Mouse (Mus musculus) brain, adult 10 weeks (tissue): ENCODE measurements around the gene Maob. TPM values are rescaled to one million over a fixed set of nuclear protein-coding genes. Genes with fewer than 3 reads are reported as not detected.

Source experiments
- polyA plus RNA-seq: library from polyadenylated mRNA; stranded (reverse); fragments of 350-450 nt; fragmentation: Illumina TruSeq; extraction: RNeasy Lipid Tissue Mini Kit (QIAGEN cat#74804); gene quantifications from one replicate; pipeline ENCODE4 v1.2.3, GENCODE M21; 2015; ENCODE audit warnings: low read depth, low replicate concordance

The Maob gene
- polyA plus RNA-seq: 30.4 TPM

DNA sequence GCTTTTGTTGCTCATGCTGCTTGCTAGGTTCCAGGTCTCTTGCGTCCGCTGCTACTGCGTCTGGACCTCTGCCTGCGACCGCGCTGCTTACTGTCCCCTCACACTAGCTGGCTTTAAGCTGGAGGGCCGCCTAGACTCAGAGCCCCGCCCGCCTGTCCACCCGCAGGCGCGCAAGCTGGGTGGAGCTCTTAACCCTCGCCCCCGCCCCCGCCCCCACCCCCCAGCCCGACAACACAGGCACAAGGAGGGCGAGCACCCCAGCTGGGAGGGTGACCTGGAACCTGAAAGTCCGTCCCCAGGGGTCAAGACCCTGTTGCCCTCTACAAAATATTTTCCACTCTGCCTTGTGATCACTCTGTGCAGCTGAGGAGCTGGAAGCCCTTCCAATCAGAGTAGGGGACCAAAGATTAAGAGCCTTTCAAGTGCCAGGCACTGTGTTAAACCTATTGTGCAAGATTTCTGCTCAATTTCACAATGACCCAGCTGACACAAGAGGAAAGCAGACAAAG lies at the start of gene Maob:
Gene Maob, minus strand, starts transcription at position 106 of the 509 bp plus-strand sequence.

Other genes starting within 250 kb of the Maob start
- 26.7 TPM for gene Maoa, start 197.7 kb downstream of the Maob start, polyA plus RNA-seq
- gene Ndp, start 94.4 kb upstream of the Maob start, polyA plus RNA-seq: 12.6 TPM